Mouse (Mus musculus) lung, adult 2 months (tissue): ENCODE results near the gene Ptk6.

Experiments used
- CTCF ChIP-seq: fragments of 200-500 bp; IDR thresholded peaks from 2 replicates; pipeline ENCODE4 v1.5.1; 2011; ENCODE audit warnings: mild to moderate bottlenecking, low read length, control low read depth; ENCODE audit not compliant: insufficient read depth
- POLR2A ChIP-seq: fragments of 200-500 bp; IDR thresholded peaks from 2 replicates; pipeline ENCODE4 v1.6.1; 2011; ENCODE audit warnings: low read depth, mild to moderate bottlenecking, control low read depth, low read length, borderline replicate concordance; ENCODE audit errors: extremely low read depth

DNA sequence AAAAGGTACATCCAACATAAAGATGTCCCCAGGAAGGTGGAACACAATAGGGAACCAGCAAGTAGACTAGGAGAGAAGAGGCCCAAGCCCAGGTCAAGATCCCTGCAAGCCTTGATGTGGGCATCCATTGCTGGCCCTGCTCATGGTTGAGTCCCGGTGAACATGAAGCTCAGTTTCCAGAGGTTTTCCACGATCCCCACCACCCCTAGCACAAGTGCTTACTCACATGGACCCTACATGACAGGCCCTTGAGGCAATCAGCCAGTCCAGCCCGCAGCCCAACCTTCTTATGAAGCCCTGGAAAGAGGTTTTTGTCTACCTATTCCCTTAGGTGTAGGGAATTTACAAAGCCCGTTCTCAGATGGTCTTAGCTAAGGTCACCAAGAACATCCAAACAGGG lies 45.4 kb downstream of the Ptk6 start:
- no peak for TF ChIP-seq POLR2A
- TF ChIP-seq CTCF: no peak
